Mouse (Mus musculus): Measurements from ENCODE around the gene Zscan4b.
"Not testable (repeated sequence)": the region's sequence is repeated elsewhere in the genome, so short reads cannot be mapped to it uniquely, and the experiment has no call there.

Gene Zscan4b

DNA sequence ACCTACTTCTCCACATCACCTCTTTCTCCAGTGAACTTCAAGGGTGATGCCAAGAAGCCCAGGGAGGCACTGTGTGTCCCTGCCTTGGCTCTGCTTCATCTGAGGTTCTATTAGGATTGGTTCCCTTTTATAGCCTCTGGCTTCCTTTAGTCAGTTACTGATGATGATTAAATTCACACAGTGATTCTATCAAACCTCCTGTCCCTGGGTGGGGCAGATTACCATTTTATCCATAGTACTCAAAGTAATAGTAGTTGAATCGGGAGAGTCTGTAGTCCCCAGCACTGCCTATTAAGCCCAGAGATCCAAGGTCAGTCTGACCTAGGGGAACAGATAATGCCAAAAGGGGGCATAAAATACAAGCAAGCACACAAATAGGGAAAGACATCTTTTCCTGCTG is at the start of gene Zscan4b:
Gene Zscan4b, minus strand, starts transcription at position 101 of the 400 bp plus-strand sequence.
- not testable (repeated sequence) for DNase-seq (ENCODE audit: low spot score)

All from MN1 (cell line).